Mouse (Mus musculus): ENCODE measurements around the gene Dnase1l2.
"Not testable (repeated sequence)": the region's sequence is repeated elsewhere in the genome, so short reads cannot be mapped to it uniquely, and the experiment has no call there.

Gene Dnase1l2

DNA sequence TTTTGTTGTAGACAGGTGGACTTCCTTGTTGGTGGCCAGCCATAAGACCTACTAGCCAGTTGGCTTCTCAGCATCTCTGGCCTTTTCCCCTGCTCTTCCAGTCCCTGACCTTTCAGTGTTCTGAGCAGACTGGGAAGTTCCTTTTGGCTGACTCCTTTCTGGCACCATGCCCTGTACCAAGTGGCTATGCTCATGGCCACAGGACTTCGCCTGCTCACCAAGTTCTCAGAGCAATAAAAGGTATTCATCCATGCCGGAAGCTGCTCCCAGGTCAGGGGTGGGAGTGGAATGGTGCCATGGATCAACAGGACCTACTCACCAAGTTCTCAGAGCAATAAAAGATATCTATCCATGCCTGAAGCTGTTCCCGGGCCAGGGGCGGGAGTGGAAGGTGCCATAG lies 29.6 kb upstream of the Dnase1l2 start:
- no peak for DNase-seq (ENCODE audit: low spot score in 2 of 2)

DNA sequence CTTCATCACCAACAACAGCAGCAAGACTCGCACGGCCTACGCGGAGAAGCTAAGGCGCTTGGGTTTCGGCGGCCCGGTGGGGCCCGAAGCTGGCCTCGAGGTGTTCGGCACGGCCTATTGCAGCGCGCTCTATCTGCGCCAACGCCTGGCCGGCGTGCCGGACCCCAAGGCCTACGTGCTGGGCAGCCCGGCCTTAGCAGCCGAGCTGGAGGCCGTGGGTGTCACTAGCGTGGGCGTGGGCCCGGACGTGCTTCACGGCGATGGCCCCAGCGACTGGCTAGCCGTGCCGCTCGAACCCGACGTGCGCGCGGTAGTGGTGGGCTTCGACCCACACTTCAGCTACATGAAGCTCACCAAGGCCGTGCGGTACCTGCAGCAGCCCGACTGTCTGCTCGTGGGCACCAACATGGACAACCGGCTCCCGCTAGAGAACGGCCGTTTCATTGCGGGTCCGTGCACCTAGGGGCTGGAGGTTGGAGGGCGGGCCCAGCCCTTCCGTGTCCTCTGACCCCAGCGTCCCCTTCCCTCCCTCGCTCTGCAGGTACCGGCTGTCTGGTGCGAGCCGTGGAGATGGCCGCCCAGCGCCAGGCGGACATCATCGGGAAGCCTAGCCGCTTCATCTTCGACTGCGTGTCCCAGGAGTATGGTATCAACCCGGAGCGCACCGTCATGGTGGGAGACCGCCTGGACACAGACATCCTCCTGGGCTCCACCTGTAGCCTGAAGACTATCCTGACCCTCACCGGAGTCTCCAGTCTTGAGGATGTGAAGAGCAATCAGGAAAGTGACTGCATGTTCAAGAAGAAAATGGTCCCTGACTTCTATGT lies 28.0 kb upstream of the Dnase1l2 start:
- peak in 1 of 2 experiments; percentile 37 for DNase-seq (ENCODE audit: low spot score in 2 of 2)

DNA sequence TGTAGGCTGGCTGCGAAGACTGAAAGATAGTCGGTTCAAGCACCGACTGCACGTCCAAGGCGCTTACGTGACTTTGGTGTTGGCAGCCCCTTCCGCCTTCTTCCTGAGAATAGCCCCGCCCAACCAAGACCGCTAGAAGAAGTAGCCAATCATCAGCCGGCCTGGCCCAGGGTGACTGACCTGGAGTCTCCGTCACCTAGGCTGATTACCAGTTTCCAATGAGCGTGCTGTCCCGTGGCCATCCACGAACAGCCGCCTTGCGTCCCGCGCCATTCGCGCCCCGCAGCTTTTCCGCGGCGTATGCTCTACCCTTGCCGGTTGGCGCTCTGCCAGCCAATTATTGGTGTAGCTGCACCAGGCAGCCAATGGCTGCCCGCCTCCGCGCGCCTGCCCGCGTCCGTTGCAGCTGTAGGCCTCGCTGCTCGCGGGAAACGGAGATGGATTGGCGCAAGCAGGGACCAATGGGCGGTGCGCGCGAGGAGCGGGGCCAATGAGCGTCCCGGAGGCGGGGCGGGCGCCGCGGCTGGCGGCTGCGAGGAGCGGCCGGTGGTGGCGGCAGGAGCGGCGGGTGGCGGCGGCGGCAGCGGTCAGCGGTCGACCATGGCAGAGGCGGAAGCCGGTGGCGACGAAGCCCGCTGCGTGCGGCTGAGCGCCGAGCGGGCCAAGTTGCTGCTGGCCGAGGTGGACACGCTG lies 27.2 kb upstream of the Dnase1l2 start, which contains the start of the genes E4f1 and Pgp:
TSS of gene E4f1 (minus strand) at position 404 of the 693 bp plus-strand sequence.
TSS of gene Pgp (plus strand) at position 483 of the 693 bp plus-strand sequence.
- DNase-seq (ENCODE audit: low spot score in 2 of 2), result peak; percentile 98

DNA sequence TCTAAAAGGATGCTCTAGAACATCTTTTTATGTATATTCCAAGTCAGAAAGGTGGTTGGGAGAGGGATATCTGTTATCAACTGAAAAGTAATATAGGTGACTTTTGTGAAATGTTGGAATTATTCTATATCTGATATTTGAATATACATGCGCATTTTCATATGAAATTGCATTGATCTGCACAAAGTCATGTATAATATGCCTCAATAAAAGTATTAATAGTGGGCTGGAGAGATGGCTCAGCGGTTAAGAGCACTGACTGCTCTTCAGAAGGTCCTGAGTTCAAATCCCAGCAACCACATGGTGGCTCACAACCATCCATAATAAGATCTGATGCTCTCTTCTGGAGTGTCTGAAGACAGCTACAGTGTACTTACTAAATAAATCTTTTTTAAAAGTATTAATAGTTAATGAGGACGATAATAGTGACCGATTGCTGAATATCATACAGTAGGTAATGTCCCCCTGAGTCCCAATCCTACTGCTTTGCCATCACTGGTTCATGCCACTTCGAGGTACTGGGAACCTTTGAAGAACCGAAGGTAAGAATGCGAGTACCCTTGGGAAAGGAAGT lies 26.5 kb upstream of the Dnase1l2 start:
- no peak for DNase-seq (ENCODE audit: low spot score in 2 of 2)

DNA sequence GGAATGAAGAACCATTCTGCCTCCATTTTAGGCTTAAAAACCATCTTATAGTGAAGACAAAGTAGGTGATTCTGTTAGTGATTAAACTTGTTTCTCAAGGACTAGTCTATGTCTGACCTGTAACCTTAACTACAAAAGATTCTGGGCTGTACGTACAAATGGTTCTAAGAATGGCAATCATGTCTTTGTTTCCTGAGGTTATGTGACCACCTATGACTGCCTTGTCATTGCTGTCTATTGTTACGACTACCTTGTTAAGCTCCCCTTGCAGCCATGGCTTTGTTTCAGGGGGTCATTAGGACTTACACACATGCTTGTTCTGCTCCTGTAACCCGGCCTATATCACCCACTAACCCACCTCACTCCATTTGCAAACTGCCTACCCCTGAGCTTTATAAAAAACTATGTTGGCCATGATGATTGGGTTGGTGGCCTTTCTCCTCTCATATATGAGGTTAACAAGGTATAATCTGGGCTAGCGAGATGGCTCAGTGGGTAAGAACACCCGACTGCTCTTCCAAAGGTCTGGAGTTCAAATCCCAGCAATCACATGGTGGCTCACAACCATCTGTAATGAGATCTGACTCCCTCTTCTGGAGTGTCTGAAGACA lies 25.8 kb upstream of the Dnase1l2 start:
- DNase-seq (ENCODE audit: low spot score in 2 of 2), result no peak

- DNase-seq (ENCODE audit: low spot score in 2 of 2), result no peak
These were observed 20.6 kb upstream of the Dnase1l2 start for GRCm38 (mm10) chr17:24463374-24464133.

- DNase-seq (ENCODE audit: low spot score in 2 of 2), result no peak
These were observed 20.0 kb upstream of the Dnase1l2 start for GRCm38 (mm10) chr17:24462932-24463331.

DNA sequence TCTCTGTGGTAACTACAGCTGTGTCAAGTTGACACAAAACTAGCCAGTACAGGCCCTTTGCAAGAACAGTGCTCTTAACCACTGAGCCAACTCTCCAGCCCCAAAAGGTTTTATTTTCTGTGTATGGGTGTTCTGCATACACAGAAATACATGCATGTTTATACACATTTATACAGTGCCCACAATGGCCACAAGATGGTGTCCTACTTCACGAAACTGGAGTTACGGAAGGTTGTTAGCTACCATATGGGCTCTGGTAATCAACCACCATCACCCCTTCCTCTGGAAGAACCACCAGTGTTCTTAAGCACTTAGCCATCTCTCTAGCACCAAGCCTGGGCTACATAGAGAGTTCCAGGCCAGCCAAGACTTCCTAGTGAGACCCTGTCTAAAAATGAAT lies 18.7 kb upstream of the Dnase1l2 start:
- no peak for DNase-seq (ENCODE audit: low spot score in 2 of 2)

DNA sequence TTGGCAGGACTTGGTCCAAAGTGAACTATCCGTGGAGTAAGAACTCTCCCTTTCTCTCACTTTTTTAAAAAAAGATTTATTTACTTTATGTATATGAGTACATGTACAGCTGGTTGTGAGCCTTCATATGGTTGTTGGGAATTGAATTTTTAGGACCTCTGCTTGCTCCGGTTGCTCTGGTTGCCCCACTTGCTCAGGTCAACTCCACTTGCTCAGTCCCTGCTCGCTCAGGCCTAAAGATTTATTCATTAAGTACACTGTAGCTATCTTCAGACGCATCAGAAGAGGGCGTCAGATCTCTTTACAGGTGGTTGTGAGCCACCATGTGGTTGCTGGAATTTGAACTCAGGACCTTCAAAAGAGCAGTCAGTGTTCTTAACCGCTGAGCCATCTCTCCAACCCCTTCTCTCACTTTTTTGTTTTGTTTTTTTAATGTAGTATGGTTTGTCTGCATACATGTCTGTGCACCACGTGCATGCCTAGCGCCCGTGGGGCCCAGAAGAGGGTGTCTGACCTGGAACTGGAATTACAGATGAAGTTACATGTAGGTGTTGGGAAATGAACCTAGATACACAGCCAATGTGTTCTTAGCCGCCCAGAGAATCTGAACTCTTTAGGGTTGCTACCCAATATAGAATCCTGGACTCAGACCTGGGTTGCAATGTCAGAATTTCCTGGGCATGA lies 12.8 kb upstream of the Dnase1l2 start:
- DNase-seq (ENCODE audit: low spot score in 2 of 2), result not testable (repeated sequence)

- peak; percentile 99 to 100 for DNase-seq (ENCODE audit: low spot score in 2 of 2)
These were observed 12.0 kb upstream of the Dnase1l2 start for GRCm38 (mm10) chr17:24454756-24455522.

DNA sequence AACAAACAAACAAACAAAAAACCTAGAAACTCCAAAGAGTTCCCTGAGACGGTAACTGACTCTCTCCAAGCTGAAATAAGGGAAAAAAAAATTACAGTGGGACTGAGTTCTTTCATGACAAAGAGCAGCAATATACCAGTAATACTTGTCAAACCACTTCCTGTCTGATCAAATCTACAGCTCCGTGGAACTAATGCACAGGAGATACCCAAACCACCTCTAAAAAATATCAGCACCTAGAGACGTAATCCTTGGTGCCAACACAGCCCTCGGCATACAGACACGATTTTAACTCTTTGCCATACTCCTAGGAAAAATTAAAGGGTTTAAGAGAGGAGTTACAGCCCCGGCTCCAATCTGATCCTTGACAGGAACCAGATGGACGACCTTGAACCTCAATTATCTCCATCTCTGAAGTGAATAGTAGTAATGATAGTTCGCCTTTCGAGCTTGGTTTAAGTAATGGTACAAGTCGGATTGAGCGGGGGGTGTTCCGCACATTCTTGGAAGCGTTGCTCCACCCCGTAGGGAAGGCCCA lies 11.4 kb upstream of the Dnase1l2 start:
- no peak for DNase-seq (ENCODE audit: low spot score in 2 of 2)

DNA sequence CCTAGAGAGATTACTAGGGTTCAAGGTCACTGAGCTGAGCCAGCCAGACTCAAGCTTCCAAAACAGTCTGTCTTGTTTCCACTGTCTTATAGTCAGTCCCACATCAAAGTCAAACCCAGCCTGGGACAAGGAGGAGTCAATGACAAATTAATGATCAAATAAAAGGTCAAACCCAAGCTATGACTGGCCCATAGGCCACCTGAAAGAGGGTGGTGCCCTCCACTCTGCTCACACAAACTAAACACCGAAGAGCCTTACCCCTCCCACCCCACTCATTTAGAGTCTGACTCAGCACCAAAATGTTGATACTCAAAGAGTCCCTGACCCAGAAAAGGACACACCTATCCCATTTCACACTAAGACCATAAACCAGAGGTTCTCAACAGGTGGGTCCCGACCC lies 10.5 kb upstream of the Dnase1l2 start:
- DNase-seq (ENCODE audit: low spot score in 2 of 2), result no peak

DNA sequence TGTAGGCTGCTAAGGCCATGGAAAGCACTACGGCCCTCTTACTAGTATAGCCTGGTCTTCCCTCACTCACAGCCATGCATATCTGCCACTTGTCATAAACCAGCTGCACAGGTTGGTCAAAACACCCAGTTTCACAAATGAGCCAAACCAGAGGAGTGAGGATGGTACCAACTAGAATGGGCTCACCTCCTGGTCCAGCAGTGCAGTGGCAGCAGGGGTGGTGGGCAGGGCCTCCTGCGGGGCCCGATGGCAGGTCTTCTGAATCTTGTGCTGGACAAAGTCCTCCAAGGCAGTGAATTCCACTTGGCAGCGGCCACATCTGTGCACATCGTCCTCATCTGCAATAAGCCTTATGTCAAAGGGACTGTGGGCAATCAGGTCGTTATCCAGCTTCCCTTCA lies 8.3 kb upstream of the Dnase1l2 start:
- no peak for DNase-seq (ENCODE audit: low spot score in 2 of 2)

DNA sequence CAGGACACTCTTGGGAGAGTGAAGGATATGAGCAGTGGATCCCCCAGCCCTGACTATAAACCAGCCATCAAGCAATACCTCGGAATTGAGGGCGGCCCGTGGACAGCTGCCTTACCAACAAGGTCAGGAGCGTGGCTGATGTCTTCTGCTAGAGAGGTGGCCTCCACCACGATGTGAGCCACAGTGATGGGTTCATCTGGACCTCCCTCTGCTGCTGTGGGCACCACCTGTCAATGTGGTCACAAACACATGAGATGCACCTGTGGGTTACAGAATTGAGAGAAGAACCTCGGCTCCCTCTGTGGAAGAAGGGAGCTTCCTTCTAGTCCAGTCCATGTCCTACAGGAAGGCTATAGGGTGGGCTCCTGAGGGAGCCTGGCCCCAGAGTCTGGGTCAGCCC lies 6.6 kb upstream of the Dnase1l2 start:
- DNase-seq (ENCODE audit: low spot score in 2 of 2), result no peak

DNA sequence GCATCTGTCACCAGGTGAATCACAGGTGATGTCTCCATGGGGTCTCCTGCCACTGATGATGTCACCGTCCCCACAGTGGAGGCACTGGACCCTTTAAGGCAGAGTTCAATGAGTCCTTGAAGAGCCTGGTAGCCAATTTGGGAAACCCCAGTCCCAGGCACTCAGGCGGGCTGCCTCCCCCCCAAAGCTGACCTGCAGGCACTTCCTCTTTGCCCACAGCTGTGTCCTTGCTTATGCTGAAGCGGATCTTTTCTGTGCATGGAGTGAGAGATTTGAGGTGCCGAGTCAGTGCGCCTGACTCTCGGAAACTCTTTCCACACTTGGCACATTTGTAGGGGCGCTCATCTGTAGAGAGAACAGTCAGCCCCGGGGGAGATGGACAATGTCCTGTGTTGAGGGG lies 3.7 kb upstream of the Dnase1l2 start:
- DNase-seq (ENCODE audit: low spot score in 2 of 2), result no peak

DNA sequence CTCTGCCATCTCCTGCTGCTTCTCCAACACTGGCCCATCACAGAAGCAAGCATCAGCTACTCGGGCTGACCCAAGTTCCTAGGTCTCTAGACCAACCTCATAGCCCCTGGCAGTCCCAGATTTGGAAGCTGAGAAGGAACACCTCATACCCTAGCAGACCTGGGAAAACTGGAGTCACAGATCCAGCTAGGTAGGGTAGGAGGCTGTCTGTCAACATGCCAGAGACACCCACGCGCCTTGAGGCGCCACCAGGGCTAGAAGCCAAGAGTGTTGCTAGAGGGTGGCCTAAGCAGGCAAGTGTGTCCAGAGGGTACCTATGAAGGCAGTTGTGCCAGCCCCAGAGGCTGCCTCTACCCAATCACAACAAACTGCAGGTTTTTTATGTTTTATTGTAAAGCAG lies 504 bp upstream of the Dnase1l2 start:
- DNase-seq (ENCODE audit: low spot score in 2 of 2), result no peak

GRCm38 (mm10) chr17:24442107-24442506 lies 798 bp downstream of the Dnase1l2 start:
- DNase-seq (ENCODE audit: low spot score in 2 of 2), result no peak

DNA sequence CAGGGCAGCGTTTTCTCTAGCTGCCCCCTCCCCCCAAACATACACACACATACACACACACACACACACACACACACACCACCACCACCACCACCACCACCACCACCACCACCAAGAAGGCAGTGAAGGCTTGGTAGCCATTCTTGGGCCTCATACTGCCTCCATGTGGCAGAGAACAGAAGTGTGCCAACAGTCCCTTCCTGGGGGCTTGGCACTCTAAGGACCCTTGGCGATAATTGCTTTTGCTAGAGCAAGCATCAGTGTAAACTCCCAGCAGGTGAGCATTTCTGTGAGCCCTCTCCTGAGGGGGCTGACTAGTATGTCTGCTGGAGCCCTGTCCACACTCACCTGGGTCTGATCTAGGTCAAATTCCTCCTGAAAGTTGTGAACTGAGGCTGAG lies 1.8 kb downstream of the Dnase1l2 start:
- DNase-seq (ENCODE audit: low spot score in 2 of 2), result no peak

- no peak for DNase-seq (ENCODE audit: low spot score in 2 of 2)
These were observed 2.5 kb downstream of the Dnase1l2 start for GRCm38 (mm10) chr17:24440377-24440776.

DNA sequence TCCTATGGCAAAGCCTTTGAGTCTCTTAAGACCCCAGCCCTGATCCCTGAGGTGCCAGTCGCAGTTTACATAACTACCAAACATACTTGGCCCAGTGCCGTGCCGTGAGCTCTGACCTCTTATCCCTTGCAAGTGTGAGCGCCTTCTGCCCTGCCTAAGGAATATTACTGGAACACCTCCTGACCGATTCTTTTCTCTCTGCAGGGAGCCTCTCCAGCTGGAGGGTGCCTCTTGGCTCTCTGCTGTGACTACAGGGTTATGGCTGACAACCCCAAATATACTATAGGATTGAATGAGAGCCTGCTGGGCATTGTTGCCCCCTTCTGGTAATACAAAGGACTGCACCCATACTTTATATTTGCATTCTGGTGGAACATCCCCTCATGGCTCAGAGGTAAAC lies 5.9 kb downstream of the Dnase1l2 start:
- DNase-seq (ENCODE audit: low spot score in 2 of 2), result no peak

All from urinary bladder, postnatal 4 days (tissue).